Mouse (Mus musculus) liver, postnatal 0 days (tissue): ENCODE measurements around the gene Myrip.

Source experiments
- CTCF ChIP-seq: sonication (generic); IDR thresholded peaks from 2 replicates; pipeline ENCODE4 v1.5.1; 2016; ENCODE audit warnings: antibody characterized with exemption, low read depth
- EP300 ChIP-seq: IDR thresholded peaks from 2 replicates; pipeline ENCODE4 v1.6.1; 2016; ENCODE audit warnings: antibody characterized with exemption, low read depth, mild to moderate bottlenecking

DNA sequence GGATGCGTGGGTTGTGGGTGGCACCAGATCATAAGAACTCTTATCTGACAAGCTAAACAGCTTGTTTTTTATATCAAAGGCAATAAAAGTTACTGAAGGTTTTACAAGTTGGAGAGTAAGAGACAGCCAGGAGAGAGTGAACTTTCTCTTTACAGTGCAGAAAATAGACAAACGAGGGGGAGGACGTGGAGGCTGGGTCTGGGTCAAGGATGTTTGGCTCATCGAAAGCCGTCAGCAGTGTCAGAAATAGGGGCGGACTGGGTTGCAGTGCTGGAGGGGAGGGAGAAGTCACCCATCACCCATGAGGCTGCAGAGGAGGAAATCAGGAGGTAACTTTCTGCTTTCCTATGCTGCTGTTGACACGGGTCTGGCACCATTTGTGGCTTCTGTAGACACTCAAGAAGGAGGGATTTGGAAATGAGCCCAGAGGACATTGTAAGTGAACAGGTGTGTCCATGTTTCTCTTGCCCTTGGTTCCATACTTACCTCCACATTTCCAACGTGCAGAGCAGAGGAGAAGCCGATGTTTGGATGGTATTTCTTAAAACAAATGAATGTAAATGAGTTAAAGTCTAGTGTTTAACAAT lies 18.8 kb upstream of the Myrip start:
- TF ChIP-seq CTCF (no peak), EP300 (no peak)
